Mouse (Mus musculus): ENCODE results near the gene Psmf1.

Gene Psmf1

DNA sequence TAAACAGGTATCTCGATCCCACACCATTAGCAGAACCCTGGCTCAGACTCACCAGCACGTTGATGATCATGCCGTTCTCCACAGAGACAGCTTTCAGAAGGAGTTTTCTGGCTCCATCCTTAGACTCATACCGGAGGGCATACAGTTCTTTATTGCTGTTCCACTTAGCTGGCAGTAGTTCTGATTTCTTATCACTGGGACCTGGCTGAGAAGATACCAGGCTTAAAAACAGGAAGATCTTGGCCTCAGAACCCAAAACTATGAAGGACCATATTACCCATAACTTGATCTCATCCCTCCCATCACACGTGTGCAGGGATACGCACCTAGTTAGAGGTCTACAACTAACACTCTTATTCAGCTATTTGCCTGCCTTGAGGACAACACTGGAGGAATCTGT, 8.6 kb downstream of the Psmf1 start:
- no peak for DNase-seq (ENCODE audit: low spot score in 2 of 2)

DNA sequence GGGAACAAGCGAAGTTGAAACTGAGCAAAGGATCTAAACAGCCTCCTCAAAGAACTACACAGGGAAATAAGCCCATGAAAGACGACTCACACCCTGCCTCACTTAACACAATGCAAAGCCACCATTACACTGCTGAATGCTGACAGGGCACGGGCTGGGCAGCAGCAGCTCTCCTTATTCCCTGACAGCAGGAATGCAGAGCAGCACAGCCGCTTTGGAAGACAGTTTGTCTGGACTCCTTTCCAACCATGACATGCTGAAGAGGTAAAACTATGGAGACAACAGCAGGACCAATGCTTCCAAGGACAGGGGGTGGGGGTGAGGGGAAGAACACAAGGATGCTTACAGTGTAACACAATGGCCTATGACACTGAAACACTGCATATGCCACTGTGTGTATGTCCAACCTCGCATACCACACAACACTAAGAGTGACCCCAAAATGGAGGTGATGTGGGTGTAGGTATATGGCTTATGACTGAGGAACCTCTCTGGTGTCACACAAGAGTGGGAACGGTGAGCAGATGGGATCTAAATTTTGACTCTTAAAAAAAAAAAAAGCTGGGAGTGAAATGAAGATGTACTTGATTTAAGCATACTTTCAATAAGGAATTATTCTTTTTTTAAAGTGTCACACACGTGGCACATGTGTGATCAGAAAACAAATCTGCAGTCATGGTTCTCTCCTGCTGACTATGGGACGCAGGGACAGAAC, 10.7 kb downstream of the Psmf1 start:
- no peak for DNase-seq (ENCODE audit: low spot score in 2 of 2)

DNA sequence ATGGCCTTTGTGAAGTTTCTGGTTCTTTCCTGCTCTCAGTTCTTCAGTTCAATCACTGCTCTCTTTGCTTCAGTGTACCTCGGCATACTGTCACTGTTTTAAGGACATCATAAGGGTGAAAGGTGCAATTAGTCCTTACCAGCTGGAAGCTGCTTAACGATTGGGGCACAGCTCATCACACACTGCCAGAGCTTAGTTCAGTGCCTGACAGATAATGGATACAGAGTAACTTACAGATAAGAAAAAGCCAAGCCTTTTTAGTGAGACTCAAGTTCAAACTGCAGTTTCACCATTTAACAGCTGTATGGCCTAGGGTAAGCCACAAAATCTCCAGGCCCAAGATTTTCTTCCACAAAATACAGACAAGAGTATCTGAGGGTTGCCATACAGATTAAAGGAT, 19.9 kb downstream of the Psmf1 start:
- DNase-seq (ENCODE audit: low spot score in 2 of 2) = no peak

DNA sequence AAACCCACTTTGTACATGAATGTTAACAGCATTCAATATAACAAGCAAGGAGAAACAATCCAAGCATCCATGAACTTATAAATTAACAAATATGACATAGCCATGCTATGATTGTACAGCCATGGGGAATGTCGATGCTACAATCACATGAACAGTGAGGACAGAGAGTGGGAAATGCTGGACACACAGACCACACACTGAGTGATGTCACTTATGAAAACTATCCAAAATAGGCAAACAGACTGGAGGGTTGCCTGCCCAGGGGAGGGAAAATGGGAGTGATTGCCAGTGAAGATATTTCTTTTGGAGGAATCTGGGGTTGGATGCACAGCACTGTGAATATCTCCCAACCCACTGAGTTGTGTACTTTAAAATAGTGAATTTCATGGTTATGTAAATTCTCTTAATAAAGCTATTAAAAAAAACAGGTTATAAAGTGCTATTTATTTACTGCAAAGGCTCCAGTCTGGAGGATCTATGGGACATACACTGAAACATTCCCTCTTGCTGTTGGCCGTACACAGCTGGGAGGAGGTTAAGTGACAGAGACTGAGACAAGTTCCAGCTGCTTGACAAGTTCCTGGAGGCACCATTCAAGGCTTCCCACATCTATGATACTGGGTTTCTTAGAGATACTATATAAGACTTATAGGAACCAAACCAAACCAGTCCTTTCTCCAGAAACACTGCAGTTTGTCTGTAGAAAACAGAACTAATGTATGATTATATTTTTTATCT, 27.5 kb downstream of the Psmf1 start:
- no peak for DNase-seq (ENCODE audit: low spot score in 2 of 2)

DNA sequence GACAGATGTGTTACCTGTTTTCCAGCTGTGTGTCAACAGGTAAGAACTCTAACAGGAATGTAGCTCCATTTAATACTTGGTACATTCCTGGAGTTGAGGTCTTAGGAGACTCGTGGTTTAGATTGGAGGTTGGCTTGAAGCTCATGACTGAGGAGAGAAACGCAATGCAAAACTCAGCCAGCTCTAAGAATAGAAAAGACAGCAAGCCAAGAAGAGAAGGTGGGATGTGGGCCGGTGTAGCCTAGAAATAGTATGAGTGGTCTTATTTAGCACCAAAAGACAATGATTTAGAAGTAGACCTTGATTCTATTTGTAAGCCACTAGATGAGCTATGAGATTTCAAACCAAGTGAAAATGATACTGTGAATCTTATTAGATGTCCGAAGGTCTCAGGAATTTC, 28.5 kb downstream of the Psmf1 start:
- DNase-seq (ENCODE audit: low spot score in 2 of 2) = no peak

DNA sequence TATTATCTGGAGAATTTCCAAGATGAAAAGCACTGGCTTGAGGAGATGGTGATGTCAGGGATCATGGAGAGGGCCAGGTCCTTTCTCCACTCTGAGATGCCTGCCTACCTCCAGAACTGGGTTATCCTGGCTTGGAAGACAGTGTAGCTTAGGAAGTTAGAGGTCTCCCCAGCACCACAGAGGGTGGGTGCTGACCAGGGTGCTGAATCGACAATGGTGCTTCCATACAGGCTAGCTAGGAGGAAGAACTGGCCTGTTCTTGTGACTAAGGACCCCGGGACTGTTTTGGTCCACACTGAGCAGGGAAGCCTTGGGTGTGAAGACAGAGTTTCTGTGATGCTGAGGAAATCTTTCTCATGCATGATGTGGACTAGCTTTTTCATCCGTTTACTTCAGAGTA, 31.3 kb downstream of the Psmf1 start:
- DNase-seq (ENCODE audit: low spot score in 2 of 2) = no peak

DNA sequence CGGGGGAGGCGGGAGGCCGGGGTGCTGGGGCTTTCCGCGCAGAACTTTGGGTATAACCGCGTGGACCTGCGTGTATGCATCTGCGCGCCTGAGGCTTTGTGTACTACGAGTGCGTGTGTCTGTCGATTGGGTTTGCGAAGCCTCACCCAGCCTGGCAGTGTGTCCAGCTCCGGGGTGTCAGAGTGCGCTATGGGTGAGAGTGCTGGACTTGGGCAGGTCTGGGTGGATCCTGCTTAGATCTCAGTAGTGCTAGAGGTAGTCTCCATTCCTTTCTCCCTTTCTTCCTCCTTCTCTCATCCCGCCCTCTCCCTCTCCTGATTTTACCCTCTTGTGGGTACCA, 41.2 kb downstream of the Psmf1 start:
- DNase-seq (ENCODE audit: low spot score in 2 of 2) = no peak

DNA sequence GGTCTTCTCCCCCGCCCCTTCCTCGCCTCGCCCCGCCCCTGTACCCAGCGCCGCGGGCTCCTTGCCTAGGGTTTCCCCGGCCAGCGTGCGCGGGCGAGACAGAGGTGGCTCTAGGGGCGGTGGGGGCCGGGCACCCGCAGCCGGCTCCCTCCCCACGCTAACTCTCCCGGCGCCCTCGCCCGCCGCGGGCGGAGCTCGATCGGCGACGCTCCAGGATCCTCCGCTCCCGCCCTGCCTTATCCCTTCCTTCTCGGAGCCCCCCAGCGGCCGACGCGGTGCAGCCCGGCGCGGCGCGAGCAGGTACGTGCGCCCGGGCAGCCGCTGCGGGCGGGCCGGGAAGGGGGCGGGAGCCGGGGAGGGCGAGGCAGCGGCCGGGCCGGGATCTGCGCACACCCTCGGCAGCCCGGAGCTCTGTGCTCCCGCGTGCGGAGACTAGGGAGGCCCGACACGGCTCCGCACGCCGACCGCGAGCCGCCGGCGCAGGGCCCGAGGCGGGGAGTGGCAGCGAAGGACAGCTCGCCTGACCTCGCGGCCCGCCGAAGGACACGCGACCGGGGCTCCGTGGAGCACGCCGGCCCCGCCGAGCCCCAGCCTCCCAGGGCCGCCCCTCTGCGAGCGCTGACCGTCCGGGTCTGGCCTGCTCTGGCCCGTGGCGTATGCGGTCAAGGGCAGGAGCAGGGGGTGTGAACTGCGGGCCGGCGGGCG, 41.7 kb downstream of the Psmf1 start:
- DNase-seq (ENCODE audit: low spot score in 2 of 2) = peak in 1 of 2 experiments; percentile 18

DNA sequence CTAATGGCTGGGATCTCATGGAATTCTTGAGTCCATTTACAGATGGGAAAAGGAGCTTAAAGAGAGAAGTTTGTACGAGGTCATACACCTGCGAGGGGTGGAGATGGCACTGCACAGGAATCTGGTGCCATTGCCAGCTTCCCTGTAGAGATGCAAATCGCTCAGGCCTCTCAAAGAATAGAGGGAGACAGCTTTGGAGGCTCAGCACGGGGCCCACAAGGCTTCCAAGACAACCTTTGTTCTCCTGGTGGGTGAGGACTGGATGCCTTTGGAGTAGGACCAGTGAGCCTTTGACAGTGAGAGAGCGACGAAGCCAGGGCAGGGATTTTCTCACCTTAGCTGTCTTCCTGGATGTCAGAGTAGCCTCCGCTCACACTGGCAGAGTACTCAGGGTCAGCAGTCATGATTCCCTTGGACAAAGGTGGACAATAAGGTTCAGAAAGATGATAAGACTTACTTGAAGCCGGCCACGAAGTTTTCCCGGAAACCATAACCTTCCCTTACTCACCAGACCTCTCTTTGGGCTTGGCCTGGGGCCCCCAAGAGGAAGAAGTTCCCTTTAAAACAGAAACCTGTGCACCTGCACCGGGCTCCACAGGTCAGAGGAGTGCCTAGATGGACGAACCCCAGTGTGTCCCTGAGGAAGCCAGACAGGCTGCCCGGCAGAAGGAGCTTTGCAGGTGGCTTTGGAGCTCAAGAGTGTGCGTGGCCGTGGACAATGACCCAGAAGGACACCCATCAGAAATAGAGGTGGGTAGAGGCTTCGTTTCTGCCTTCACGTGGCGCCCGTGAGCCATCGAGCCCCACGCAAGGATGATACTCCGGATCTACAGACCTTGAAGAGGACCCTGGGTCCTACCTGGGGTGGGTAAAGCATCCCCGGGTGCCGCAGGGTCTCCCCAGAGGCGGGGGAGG, 42.5 kb downstream of the Psmf1 start, which contains the start of gene Tmem74b:
Gene Tmem74b (plus strand): TSS at position 778 of the 915 bp plus-strand sequence.
- DNase-seq (ENCODE audit: low spot score in 2 of 2) = no peak

DNA sequence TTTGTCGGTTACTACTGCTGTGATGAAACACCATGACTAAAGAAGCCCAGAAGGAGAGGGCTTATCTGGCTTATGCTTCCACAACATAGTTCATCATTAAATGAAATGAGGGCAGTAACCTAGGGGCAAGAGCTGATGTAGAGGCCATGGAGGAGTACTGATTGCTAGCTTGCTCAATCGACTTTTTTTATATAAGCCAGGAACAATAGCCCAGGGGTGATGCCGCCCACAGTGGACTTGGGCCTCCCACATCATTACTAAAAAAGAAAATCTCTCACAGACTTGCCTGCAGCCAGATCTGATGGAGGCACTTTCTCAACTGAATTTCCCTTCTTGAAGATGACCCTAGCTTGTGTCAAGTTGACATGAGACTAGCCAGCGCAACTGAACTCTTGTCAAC, 61.0 kb downstream of the Psmf1 start:
- no peak for DNase-seq (ENCODE audit: low spot score in 2 of 2)

DNA sequence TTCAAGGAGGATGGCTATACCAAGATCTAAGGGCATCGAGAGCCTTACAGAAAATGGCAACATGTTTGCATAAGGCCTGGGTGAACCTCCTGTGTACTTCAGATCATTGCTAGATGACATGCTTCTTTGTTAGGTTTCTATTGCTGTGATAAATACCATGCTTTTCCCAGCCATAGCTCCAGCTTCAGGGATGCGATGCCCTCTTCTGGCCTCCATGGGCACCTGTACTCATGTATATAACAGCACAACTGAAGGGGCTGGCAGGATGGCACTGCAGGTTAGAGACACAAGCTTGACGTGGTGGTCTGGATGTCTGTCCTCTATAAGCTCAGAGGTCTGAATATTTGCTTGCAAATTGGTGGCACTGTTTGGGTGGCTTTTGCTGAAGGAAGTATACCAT, 61.6 kb downstream of the Psmf1 start:
- DNase-seq (ENCODE audit: low spot score in 2 of 2) = no peak

DNA sequence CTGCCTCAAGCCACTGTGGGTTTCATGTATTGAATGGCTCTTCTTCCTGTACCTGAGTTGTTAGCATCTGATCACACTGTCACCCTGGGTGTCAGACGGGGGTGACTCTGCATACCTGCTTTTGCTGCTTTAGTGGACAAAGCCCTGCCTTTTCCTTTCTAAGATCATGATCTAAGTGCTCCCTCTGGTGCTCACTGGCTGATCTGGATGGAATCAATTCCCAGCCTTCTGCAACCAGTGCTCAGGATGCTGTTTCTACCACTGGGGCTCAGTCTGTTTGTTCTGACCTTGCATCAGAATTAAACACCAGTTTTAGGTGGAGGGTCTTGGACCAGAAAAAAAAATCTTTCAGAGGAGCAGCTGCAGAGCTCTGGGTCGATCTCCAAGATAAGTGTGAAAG, 67.8 kb downstream of the Psmf1 start:
- no peak for DNase-seq (ENCODE audit: low spot score in 2 of 2)

DNA sequence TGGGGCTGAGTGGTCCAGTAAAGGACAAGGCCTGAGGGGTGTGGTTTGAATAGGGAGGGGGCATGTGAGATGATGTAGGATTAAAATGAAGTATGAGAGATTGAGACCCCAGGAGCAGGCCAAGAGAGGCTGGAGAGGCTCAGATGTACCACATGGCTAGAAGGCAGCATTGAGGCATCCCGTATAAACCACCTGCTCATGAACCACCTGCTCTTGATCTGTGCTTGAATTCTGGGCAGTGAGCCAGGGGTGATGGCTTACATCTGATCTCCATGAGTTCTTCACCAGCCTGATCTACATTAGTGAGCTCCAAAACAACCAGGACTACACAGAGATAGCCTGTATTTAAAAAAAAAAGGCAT, 73.0 kb downstream of the Psmf1 start:
- DNase-seq (ENCODE audit: low spot score in 2 of 2) = no peak

DNA sequence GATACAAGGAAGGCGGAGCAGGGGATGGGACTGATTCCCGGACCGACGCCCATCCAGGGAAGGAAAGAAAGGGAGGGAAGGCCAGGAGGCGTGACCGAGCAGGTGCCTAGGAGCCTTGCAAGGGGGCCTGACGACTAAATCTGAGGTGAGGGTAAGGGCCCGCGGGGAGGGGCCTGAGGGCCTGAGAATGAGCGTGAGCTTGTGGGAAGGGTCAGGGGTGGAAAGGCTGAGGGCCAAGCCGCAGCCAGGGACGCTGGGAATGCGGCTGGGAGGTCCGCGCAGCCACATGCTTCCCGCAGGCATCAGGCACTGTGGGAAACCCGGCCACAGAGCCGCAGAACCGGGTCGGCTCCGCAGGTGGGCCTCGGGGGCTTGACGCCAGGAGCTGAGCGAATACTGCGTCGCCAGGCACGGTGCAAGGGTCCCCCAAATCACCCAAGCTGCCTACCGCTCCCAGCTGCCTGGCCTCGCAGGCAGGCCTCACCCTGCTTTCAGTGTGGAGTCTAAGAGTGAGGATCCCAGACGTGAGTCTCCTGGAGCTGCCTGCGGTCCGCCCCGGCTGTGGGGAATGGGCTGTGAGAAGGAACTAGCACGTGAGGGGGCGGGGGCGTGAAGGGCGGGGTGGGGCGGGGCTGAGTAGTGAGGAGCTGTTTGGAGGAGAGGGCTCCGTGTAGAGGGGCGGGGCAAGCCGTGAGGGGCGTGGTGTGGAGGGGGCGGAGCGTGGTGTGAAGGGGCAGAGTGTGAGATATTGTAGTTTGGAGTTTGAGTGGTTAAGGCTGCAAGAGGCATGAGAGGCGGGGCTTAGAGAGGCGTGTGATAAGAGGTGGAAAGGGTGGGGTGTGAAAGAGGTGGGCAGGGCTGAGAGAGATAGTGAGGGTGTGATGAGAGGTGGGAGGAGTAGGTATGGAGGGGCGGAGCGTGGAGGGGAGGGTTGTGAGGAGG, 73.7 kb downstream of the Psmf1 start:
- no peak for DNase-seq (ENCODE audit: low spot score in 2 of 2)

DNA sequence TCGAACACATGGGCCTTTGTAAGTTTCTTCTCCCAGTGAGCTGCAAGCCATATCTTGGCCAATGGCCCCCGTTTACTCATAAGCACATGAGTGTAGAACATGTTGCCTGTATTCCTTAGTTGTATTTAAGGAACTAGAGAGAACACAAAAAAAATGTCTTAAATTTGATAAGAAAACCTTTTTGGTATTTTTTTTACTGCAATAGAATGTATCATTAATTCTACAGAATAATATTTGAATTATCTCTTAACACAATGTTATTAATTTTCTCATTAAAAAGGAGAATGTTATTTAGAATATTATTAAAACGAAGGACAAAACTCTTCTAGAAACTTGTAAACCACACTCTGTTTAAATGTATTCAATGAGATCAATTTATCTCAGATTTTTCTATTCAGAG, 75.6 kb downstream of the Psmf1 start, which contains the start of gene Rad21l:
Gene Rad21l (minus strand): TSS at position 101 of the 400 bp plus-strand sequence.
- no peak for DNase-seq (ENCODE audit: low spot score in 2 of 2)

Data from heart, adult 9 months (tissue).